Mouse (Mus musculus) fibroblast of lung, adult 2 months (primary cell): ENCODE measurements around the gene Dppa3.
"Not testable (repeated sequence)": the region's sequence is repeated elsewhere in the genome, so short reads cannot be mapped to it uniquely, and the experiment has no call there.

ENCODE experiments used
- DNase-seq: peaks from one replicate; pipeline ENCODE4 v3.0.0-alpha.2; 2011; ENCODE audit warnings: low read depth

Gene Dppa3

DNA sequence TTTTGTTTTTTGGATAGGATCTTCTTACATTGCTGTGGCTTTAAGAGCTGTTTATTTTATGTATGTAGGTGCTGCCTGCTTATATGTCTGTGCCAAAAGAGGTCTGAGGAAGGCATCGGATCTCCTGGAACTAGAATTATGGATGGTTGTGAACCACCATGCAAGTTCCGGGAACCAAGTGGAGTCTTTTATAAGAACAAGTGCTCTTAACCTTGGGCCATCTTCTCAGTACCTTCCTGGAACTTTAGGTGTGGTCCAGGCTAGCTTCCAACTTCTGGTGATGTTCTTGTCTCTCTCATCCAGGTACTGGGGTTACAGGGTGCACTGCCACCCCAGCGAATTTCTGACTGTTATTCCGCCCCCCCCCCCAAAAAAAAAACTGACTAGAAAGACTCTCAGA lies 13.8 kb upstream of the Dppa3 start:
- DNase-seq, result no peak

DNA sequence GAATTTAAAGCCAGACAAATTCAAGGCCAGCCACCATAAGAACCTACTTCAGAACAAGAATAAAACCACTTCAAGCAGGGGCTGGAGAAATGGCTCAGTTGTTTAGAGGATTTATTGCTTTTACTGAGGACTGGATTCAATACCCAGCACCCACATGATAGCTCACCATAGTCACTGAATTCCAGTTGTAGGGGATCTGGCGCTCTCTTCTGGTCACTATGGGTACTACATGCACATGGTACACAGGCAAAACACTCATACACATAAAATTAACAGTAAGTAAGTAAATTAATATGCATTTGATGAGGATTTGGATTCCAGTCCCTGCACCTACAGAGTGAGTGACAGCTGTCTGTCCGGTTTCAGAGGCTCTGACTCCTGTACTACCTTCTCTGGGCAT lies 12.2 kb upstream of the Dppa3 start:
- DNase-seq, result no peak

GRCm38 (mm10) chr6:122616022-122616421 lies 10.2 kb upstream of the Dppa3 start:
- DNase-seq, result no peak

DNA sequence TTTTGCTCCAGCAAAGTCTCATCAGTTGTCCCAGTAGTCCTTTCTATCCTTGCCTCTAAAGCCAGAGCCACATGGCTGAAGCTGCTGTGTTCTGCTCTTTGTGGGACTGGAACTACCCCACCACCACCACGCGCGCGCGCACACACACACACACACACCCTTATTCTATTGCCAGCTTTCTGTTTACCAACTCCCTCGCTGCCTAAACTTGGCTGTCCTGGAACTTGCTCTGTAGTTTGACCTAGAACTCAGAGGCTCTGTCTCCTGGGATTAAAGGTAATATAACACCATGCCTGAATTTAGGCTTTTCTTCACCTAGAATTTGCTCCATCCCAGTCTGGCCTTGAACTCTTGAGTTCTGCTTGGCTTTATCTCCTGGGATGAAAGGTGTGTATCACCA lies 5.1 kb upstream of the Dppa3 start:
- no peak for DNase-seq

DNA sequence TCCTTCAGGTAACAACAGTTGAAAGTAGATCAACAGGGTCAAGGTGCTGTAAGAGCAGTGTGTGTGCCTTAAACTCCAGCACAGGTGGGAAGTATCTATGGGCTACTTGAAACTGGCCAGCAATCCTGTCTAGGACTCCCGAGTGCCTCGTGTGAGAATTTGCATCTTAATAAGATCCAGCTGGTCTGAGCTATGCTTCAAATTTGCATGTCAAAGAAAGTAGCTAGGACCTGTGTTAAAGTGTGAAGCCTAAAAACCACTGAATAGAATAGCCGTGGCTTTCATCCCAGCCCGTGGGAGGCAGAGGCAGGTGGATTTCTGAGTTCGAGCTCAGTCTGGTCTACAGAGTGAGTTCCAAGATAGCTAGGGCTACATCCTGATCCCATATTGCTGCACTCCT lies 1.7 kb upstream of the Dppa3 start:
- DNase-seq, result no peak

GRCm38 (mm10) chr6:122625156-122625555 lies 1.1 kb upstream of the Dppa3 start:
- DNase-seq, result no peak

DNA sequence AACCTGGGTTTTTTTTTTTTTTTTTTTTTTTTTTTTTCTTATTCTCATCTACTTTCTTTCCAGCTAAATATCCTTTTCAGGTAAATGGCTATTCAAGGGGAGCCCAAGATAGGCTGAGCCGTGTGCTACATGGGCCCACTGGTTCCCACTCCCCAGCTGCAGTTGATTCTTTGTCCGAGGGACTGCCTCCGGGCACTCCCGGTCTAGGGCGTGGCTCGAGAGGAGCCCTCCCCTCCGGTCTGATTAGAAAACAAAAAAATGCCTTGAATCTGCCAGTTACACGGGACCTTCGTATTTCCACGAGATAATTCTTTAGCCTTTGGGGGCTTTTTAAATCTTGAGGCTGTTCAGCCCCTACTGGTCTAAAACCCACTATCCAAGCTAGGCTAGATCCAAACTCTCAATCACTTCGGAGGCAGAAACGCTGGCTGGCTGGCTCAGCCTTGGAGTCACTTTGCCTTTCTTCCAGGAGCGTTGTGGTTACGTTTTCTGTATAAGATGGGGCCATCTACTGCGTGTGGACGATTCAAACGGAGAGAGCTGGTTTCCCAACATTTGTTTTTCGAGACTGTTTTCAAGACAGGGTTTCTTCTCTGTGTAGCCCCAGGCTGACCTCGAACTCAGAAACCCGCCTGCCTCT lies 1.4 kb downstream of the Dppa3 start:
- DNase-seq, result no peak

DNA sequence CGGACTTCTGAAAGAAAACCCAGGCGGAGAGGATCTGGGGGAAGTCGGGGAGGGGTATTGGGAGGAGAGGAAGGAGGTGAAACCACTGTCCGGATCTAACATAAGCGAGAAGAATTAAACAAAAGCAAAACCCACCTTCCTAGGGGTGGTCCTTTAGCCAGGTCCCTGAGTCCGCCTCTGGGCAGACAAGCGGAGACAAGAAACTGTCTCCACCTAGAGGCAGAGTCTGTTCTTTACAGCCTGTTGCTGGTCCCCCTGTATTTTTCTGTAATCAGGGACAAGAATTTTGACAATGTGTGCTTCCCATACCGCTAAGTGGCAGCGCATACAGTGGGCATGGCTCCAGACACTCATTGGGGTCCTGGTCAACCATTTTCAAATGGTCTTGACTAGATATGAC lies 7.2 kb downstream of the Dppa3 start:
- DNase-seq, result no peak

DNA sequence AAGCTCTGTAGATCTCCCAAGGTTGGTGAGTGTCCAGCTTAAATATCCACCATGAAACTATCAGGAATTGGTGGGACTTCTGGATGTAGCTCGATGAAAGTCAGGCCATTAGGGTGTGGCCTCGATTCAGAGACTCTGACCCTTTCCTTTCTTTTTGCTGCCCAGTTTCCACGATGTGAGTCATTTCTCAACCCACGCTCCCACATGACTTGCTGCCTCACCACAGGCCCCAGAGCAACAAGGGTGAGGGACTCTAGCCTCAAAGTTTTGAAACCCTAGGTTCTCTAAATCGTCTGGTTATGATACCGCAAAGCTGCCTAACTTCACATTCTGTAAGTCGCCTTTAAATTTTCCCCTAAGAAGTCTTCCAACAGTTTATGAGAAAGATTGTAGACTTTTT lies 9.1 kb downstream of the Dppa3 start:
- DNase-seq, result peak; percentile 69

GRCm38 (mm10) chr6:122636666-122637065 lies 10.5 kb downstream of the Dppa3 start:
- DNase-seq, result no peak

GRCm38 (mm10) chr6:122637566-122637965 lies 11.4 kb downstream of the Dppa3 start:
- DNase-seq, result not testable (repeated sequence)

DNA sequence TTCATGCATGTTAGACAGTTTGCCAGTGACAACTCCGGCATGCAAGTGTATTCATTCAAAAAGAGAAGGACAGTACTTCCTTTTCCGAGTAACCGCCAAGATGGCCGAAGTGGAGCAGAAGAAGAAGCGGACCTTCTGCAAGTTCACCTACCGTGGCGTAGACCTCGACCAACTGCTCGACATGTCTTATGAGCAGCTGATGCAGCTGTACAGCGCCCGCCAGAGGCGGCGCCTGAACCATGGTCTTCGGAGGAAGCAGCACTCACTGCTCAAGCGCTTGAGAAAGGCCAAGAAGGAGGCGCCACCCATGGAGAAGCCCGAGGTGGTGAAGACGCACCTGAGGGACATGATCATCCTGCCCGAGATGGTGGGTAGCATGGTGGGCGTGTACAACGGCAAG lies 18.0 kb downstream of the Dppa3 start:
- DNase-seq, result not testable (repeated sequence)

DNA sequence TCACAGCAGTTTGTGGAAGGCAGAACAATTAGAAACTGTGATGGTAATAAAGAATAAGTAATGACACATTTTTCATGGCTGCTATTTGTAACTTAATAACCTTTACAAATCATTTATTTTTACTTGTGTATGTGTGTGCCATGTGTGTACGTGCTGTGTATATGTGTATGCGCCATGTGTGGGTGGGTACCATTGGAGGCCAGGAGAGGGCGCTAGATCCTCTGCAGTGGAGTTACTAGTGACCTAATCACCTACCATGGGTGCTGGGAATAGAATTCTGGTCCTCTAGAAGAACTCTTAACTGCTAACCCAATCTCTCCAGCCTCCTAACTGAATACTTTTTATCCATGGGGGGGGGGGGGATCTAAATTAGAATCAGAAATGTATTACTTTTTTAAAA lies 23.7 kb downstream of the Dppa3 start:
- no peak for DNase-seq

DNA sequence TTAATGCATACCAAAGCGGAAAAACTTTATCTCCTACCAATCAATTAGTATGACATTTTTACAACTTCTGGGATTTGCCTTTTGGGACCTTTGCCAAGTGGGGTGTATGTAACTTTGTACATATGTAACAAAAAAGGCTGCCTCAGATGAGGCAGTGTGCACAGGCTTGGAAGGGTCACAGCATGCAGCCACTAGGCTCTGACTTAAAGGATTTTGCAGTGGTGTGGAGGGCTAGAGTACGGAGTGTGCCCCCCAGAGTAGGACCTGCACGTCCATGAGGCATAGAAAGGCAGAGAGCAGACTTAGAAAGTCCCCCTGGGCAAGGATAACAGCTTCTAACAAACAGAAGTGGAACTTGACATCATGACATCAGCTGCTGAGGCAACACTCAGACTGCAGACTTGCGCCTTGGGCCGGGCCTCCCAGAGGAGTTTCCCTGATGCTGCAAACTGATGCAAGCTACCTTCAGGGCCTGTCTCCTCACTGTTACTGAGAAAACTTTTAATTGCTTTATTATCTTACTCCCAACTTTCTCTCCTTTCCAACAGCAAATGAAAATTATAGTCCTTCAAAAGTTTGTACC lies 24.3 kb downstream of the Dppa3 start:
- no peak for DNase-seq

DNA sequence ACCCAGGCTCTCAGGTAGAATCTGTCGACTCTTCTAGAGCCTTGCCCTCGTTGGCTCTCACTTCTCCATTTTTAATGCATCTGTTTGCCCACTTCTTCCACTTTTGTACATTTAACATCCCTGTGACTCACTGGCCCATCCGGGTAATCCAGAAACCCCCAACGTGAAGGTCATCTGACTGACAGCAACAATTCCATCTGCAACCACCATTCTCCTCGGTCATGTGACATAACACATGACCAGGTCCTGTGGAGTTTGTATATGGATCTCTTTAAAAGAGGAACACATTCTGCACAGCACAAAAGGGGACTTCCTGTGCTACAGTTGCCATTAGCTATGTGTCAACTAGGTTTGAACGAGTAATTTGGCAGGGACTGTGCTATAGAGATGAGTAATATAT lies 28.1 kb downstream of the Dppa3 start:
- DNase-seq, result no peak

DNA sequence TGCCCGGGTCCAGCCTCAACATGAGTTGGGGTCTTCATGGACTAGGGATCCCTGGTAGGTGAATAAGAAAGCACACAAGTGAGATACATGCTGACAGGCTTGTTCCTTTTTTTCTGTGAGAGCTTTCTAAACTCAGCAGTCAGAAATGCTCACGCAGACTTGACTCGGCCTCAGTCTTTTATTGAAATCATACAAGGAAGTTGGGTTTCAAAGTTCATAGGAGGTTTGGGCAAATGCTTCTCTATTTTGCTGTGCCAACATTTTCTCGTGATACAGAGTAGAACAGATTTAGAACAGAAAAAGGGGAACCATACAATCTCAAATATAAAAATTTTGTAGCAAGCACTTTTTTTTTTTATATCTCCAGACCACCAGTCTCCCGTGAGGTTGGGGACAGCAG lies 31.4 kb downstream of the Dppa3 start:
- DNase-seq, result no peak

DNA sequence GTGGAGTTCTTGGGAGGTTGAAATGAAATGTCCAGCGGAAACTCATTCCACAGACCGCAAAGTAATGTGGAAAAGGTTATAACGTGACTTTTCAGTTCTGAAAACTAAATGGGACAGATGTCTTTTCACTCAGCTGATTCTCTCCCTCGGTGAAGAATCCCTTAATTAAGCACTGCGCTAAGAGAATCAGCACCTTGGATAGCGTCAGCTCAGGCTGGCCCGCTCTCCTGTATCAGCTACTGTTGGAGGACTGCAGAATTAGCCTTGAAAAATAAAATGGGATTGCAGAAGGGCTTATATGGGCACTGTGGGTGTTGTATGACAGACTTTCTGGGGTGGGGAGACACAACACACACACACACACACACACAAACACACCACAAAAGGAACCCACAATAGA lies 33.4 kb downstream of the Dppa3 start:
- DNase-seq, result no peak

GRCm38 (mm10) chr6:122660601-122661379 lies 34.6 kb downstream of the Dppa3 start:
- DNase-seq, result no peak

- no peak for DNase-seq
Measured at GRCm38 (mm10) chr6:122662551-122663264, 36.5 kb downstream of the Dppa3 start.

DNA sequence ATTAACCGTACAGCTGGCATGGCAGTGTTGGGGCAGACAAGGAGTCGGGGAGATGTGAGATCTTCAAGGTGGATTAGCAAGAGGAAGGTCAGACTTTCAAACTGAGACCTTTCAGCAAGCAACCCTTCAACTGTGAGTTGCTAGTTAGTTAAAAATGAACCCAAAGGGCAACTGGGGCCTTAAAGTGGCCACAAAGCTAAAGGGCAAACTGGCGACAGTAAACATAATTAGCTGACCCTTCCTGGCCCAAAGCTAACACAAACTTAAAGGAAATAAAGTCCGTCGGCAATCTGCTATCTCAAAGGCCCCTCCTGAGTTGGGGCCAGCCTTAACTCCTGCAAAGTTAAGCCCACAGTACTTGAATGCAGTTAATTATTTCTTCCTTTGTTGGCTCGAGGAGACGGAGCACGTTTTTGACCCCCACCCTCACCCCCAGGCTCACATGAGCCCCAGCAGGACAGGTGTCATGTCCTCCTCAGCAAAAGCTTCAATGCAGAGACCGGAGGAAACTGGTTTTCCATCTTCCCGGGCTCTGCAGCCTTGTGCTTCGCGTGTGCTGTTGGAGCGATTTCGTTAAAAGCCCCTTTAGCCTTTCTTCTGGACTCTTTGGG lies 37.5 kb downstream of the Dppa3 start:
- DNase-seq, result no peak

DNA sequence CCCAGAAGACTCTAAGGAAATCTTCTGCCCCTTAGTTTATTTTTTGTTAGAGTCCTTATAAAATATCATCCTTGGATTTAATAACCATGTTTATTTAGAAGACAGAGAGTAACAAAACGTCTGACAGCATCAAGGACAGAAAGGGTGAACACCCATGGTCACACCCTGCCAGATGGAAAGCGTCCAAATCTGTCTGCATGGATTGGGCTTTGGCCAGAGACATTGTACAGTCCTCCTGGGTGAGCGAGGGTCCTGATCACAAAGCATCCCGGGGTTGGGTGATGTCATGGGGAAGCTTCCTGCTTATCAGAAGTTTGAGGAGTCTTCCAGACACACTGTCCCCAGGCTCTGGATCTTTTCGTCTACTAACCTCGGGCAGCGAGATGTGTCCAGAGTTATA lies 39.7 kb downstream of the Dppa3 start:
- DNase-seq, result no peak

DNA sequence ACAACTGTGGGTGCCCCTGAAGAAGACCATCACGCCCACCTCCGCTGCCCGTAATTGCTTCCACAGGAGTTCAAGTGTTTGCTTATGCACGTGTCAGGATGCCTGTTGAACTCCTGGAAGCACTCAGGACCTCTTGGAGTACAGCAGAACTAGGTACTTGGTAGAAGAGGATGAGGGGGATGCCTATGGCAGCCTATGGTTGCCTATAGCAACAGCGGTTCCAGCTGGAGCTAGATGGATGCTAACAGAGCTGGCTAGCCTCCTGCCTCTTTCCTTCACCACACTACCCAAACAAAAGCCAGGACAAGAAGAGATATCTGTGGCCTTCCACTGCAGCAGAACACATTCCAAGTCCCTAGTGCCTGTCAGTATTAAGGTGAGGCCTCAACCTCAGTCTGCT lies 41.5 kb downstream of the Dppa3 start:
- no peak for DNase-seq
